Mouse (Mus musculus): ENCODE measurements at regions not wholly inside any gene's neighbourhood (a gene's known extent, or its start where the extent isn't known, plus 50 kb on each side); places are given as distances from the start of the nearest gene placed in this dataset.
"Not testable (repeated sequence)": the region's sequence is repeated elsewhere in the genome, so short reads cannot be mapped to it uniquely, and the experiment has no call there.

DNA sequence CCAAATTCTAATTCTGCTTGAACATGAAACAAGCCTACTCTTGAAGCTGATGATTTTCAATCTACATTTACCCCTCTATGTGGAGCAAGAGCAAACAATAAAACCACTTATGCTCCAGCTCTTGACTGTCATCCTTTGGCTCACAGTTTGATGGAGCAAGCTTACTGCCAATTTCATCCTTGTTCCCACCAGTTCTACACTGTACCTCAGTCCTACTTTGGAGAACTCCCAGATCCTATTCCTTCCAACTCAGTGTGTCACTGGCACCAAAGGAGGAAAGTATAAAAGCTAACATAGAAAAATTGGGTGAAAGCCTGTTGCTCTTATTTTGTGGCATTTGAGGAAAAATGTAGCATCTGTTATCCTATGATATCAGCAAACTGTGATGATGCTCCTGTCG lies 2724.4 kb downstream of the Poteg start:
- Histone ChIP-seq H3K4me3 (ENCODE audit: low read depth, low read length) (no peak overlapping the region), H3K9ac (replicated peaks; ENCODE audit: low read depth, low read length) (no peak overlapping the region), H3K36me3 (replicated peaks; ENCODE audit: control insufficient read depth, insufficient read depth, low read length) (no peaks in the 10 kb centered on the region), H3K9me3 (replicated peaks; ENCODE audit: control insufficient read depth, low read length) (no peaks in the 10 kb centered on the region), H3K4me1 (ENCODE audit: control insufficient read depth, insufficient read depth) (no peaks in the 10 kb centered on the region), H3K27me3 (ENCODE audit: control insufficient read depth, insufficient read depth, low read length) (no peaks in the 10 kb centered on the region), H3K27ac (ENCODE audit: low read depth) (no peak overlapping the region), H3K4me2 (ENCODE audit: low read depth, low read length) (no peak overlapping the region)
- TF ChIP-seq EP300 (IDR thresholded peaks at IDR 0.05; ENCODE audit: low read depth) (no peak), CTCF (IDR thresholded peaks at IDR 0.05; ENCODE audit: low read depth) (no peak)
- DNase-seq (ENCODE audit: low spot score) (no peak), ATAC-seq (ENCODE audit: insufficient read depth, low read depth) (no peak)
- WGBS = 28% methylated on average over 1 of the region's 1 CpGs

DNA sequence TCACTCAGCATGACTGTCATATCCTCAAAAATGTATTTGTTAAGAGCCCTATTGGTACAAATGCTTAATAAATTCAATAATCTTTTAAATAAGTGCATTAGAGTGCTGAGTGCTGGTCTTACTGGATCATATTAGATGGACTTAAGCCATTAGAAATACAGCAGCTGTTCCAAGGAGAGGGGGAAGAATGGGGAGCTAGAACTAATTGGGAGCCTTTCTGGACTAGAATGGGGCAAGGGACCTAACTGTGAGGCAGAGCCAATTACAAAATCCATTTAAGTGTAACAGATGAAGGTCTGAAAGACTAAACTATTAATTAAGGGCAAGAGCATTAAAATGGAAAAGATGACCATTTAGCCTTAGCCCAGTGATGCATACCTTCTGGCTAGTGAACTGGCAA lies 2755.3 kb downstream of the Poteg start:
- H3K4me1 ChIP-seq (ENCODE audit: control insufficient read depth, insufficient read depth); DNase-seq (ENCODE audit: low spot score); H3K9ac ChIP-seq (replicated peaks; ENCODE audit: low read depth, low read length); H3K36me3 ChIP-seq (replicated peaks; ENCODE audit: control insufficient read depth, insufficient read depth, low read length); H3K4me3 ChIP-seq (ENCODE audit: low read depth, low read length); H3K27ac ChIP-seq (ENCODE audit: low read depth); ATAC-seq (ENCODE audit: insufficient read depth, low read depth); H3K4me2 ChIP-seq (ENCODE audit: low read depth, low read length); H3K9me3 ChIP-seq (replicated peaks; ENCODE audit: control insufficient read depth, low read length); H3K27me3 ChIP-seq (ENCODE audit: control insufficient read depth, insufficient read depth, low read length): not testable (repeated sequence)

DNA sequence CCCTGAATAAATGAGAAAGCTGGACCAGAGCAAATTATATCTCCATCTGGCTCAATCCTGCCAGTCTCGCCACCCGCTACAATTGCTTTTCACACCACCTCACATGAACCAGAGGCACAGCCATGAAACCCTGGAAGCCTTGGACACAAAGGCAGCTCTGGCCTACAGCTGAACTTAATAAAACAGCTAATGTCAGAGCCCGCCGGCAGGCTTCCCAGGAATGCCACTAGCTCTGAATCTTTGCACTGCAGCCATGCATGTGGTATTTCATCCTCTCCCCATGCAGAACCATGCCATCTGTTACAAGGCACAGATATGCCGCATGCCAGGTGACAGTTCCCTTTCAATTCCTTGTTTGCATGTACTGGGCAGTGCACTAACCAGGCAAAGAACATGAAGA lies 2779.9 kb downstream of the Poteg start:
- WGBS = 71% methylated on average over 5 of the region's 5 CpGs
- DNase-seq (ENCODE audit: low spot score) = no peak
- no peak overlapping the region for H3K9ac ChIP-seq (replicated peaks; ENCODE audit: low read depth, low read length)

DNA sequence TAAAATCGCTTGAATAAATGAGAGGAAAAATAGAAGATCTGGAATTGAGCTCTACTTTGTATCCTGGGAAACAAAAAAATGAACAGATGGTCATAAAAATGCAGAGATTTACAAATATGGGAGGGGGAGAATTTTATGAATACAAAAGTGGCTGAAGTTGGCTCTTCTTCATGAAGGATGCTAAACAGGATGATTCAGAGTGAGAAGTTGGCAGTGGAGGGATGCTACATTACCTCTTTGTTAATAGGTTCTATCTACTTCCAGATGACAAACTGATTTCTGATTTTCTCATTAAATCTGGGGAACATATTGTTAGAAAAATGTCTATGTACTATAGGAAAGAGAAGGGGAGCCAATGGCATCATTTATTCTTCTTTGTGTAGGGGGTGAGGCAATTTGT lies 2785.8 kb downstream of the Poteg start:
- no peak overlapping the region for H3K9ac ChIP-seq (replicated peaks; ENCODE audit: low read depth, low read length)

More for the DNA sequence above, 2779.9 kb downstream of the Poteg start:
- Histone ChIP-seq H3K4me1 (ENCODE audit: control insufficient read depth, insufficient read depth) (no peaks in the 10 kb centered on the region), H3K4me3 (ENCODE audit: low read depth, low read length) (no peak overlapping the region), H3K36me3 (replicated peaks; ENCODE audit: control insufficient read depth, insufficient read depth, low read length) (no peaks in the 10 kb centered on the region), H3K27me3 (ENCODE audit: control insufficient read depth, insufficient read depth, low read length) (no peaks in the 10 kb centered on the region), H3K4me2 (ENCODE audit: low read depth, low read length) (no peak overlapping the region), H3K27ac (ENCODE audit: low read depth) (no peak overlapping the region), H3K9me3 (replicated peaks; ENCODE audit: control insufficient read depth, low read length) (no peaks in the 10 kb centered on the region)
- TF ChIP-seq CTCF (IDR thresholded peaks at IDR 0.05; ENCODE audit: low read depth) (no peak), EP300 (IDR thresholded peaks at IDR 0.05; ENCODE audit: low read depth) (no peak)
- no peak for ATAC-seq (ENCODE audit: insufficient read depth, low read depth)

DNA sequence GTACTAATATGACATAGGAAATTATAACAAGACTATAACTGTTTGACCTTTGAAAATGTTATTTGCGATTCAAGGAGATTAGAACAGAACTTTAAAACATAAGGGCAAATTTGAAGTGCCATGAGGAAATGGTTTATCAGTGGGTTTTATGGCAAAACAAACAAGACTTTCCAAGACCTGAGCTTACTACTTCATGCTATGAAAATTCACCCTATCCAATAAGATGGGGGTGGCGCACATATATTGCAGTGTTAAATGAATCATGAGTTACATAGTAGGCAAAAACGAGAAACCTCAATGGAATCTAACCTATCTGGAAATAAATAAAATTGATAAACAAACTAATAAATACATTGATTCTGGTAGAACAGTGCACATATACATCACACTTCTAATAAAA lies 2804.3 kb downstream of the Poteg start:
- no peak overlapping the region for H3K4me3 ChIP-seq (ENCODE audit: low read depth, low read length)
- ATAC-seq (ENCODE audit: insufficient read depth, low read depth) (no peak), DNase-seq (ENCODE audit: low spot score) (no peak)
- no peak overlapping the region for H3K27ac ChIP-seq (ENCODE audit: low read depth)
- H3K9ac ChIP-seq (replicated peaks; ENCODE audit: low read depth, low read length) = no peak overlapping the region
- no peaks in the 10 kb centered on the region for H3K36me3 ChIP-seq (replicated peaks; ENCODE audit: control insufficient read depth, insufficient read depth, low read length)
- no peaks in the 10 kb centered on the region for H3K27me3 ChIP-seq (ENCODE audit: control insufficient read depth, insufficient read depth, low read length)
- TF ChIP-seq CTCF (IDR thresholded peaks at IDR 0.05; ENCODE audit: low read depth) (no peak), EP300 (IDR thresholded peaks at IDR 0.05; ENCODE audit: low read depth) (no peak)
- H3K4me2 ChIP-seq (ENCODE audit: low read depth, low read length) = no peak overlapping the region
- H3K9me3 ChIP-seq (replicated peaks; ENCODE audit: control insufficient read depth, low read length) = no peaks in the 10 kb centered on the region
- WGBS = 78% methylated on average over 3 of the region's 3 CpGs
- no peaks in the 10 kb centered on the region for H3K4me1 ChIP-seq (ENCODE audit: control insufficient read depth, insufficient read depth)

More for the DNA sequence above, 2785.8 kb downstream of the Poteg start:
- DNase-seq (ENCODE audit: low spot score) (no peak), ATAC-seq (ENCODE audit: insufficient read depth, low read depth) (no peak)
- Histone ChIP-seq H3K4me1 (ENCODE audit: control insufficient read depth, insufficient read depth) (no peaks in the 10 kb centered on the region), H3K27ac (ENCODE audit: low read depth) (no peak overlapping the region), H3K27me3 (ENCODE audit: control insufficient read depth, insufficient read depth, low read length) (no peaks in the 10 kb centered on the region), H3K36me3 (replicated peaks; ENCODE audit: control insufficient read depth, insufficient read depth, low read length) (no peaks in the 10 kb centered on the region), H3K4me3 (ENCODE audit: low read depth, low read length) (no peak overlapping the region), H3K4me2 (ENCODE audit: low read depth, low read length) (no peak overlapping the region), H3K9me3 (replicated peaks; ENCODE audit: control insufficient read depth, low read length) (no peaks in the 10 kb centered on the region)
- WGBS = 51% methylated on average over 1 of the region's 1 CpGs
- no peak for TF ChIP-seq CTCF (IDR thresholded peaks at IDR 0.05; ENCODE audit: low read depth)
- no peak for TF ChIP-seq EP300 (IDR thresholded peaks at IDR 0.05; ENCODE audit: low read depth)

DNA sequence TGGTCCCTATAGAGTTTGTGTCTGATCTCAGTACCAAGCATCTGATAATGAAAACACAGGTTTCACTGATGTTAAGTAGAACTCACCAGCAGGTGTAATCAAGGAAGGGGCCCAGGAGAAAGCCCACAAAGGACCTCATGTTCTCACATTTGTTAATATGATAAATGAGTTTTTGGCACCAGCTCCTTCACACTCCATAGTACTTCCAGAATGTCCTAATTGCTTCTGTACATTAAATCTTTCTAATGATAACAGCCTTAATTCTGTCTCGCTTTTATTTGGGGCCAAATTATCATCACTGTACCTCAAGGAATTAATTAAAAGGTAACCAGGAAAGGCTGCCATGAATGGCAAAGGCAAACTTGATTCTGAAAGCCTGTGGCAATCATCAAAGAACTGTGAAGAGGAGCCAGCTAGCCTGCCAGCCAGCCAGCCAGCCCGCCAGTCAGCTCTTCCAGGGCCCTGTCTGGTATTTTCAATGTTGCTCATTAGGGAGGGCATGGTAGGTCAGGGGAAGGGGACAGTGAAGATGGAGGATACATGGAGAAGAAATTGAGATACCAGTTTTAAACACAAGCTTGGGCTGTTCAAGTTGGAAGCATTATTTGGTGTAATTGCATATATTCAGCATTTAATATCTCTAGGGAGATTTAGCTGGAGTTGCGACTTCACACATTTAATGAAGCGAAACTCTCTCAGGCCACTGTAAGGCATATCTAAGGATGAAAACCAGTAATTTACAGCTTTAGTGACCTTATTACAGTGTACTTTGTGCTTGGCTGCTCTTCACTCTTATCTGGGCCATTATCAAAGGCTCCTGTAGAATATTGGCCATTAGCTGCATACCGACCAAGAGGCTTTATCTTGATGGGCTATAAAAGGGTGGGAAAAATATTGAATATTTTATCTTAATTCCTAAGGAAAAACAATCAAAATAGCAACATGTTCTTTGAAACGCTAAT lies 2822.8 kb downstream of the Poteg start:
- ATAC-seq (ENCODE audit: insufficient read depth, low read depth) (no peak), DNase-seq (ENCODE audit: low spot score) (no peak)
- no peak overlapping the region for H3K27ac ChIP-seq (ENCODE audit: low read depth)
- H3K4me2 ChIP-seq (ENCODE audit: low read depth, low read length) = no peak overlapping the region
- TF ChIP-seq CTCF (IDR thresholded peaks at IDR 0.05; ENCODE audit: low read depth) (no peak), EP300 (IDR thresholded peaks at IDR 0.05; ENCODE audit: low read depth) (no peak)
- no peaks in the 10 kb centered on the region for H3K27me3 ChIP-seq (ENCODE audit: control insufficient read depth, insufficient read depth, low read length)
- H3K4me1 ChIP-seq (ENCODE audit: control insufficient read depth, insufficient read depth) = no peaks in the 10 kb centered on the region
- 80% methylated on average over 6 of the region's 6 CpGs for WGBS
- no peaks in the 10 kb centered on the region for H3K9me3 ChIP-seq (replicated peaks; ENCODE audit: control insufficient read depth, low read length)
- no peaks in the 10 kb centered on the region for H3K36me3 ChIP-seq (replicated peaks; ENCODE audit: control insufficient read depth, insufficient read depth, low read length)
- no peak overlapping the region for H3K4me3 ChIP-seq (ENCODE audit: low read depth, low read length)
- H3K9ac ChIP-seq (replicated peaks; ENCODE audit: low read depth, low read length) = no peak overlapping the region

Measured in heart, postnatal 0 days (tissue).